Mouse (Mus musculus) inflammation-experienced regulatory T-cells, adult 6 months (primary cell): ENCODE results near the gene Pla2g5. TPM values are rescaled to one million over a fixed set of nuclear protein-coding genes. Genes with fewer than 3 reads are reported as not detected.

Experiments used
- ATAC-seq: one replicate; pipeline ENCODE4 v1.8.0; 2017
- polyA plus RNA-seq, 3 experiments: library from polyadenylated mRNA; unstranded; fragments of 100-300 nt; shearing (Covaris generic); gene quantifications; one replicate each; pipeline ENCODE4 v1.2.1; 2017

Gene Pla2g5
- polyA plus RNA-seq, 3 experiments from 2014 or later: not detected

DNA sequence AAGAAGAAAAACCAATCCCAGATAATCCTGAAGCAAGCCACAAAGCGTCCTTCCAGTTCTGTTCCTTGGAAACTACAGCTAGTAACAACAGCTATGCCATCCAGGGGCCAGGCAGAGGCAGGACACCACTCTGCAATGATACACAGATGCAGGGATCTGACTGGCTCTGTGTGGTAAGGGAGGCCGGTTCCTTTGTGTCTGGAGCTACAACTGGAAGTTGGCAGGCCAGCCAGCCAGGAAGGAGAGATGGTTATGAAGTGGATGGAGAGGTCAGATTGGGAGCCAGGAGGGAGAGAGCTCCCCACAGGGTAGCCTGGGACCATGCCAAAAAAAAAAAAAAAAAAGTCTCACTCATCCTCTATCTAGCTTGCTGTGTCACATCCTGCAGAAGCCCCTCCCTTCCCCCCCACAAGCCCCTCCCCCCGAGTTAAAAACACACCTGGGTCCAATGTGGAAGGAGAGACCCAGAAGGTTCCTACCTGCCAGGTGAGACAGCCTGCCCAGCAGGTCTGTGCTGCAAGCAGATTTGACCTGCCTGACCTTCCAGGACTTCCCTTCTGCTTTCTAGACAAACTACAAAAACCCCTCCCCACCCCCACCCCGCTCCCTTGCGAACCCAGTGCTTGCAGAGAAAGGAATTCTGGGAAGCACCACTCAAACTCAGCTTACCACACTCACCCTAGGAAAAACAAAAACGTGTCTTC lies 66.6 kb downstream of the Pla2g5 start:
- no peak for ATAC-seq

DNA sequence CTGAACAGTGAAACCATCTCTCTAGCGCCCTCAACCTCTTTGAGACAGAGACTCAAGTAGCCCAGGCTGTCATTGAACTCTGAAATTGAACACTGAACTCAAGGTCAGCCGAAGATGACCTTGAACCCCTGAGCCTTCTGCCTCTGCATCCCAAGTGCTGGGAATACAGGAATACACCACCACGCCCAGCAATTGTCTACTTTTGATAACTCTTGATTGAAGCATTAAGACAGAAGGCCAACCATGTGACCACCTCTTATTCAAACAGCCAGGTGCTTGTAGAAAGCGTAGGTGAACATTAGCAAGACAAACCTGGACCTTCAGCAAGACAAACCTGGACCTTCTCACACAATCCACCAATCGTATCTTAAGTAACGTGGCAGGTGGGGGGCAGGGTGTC lies 68.9 kb downstream of the Pla2g5 start:
- no peak for ATAC-seq

DNA sequence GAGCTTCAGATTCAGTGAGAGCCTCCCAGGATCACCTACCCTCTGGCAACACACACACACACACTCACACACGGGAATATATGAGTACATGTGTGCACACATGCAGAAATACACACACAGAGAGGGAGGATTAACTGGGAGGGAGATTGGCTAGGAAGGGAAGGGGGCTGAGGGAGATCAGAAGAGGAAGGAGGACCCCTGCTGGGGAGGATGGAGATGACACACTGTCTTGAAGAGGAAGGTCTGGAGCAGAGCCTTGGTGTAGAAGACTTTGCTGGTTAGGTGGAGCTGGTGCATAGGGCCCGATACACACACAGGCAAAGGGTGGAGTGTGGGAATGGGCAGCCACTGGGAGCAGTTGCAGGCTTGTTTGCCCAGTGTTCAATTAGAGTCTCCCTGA lies 70.0 kb downstream of the Pla2g5 start:
- no peak for ATAC-seq

DNA sequence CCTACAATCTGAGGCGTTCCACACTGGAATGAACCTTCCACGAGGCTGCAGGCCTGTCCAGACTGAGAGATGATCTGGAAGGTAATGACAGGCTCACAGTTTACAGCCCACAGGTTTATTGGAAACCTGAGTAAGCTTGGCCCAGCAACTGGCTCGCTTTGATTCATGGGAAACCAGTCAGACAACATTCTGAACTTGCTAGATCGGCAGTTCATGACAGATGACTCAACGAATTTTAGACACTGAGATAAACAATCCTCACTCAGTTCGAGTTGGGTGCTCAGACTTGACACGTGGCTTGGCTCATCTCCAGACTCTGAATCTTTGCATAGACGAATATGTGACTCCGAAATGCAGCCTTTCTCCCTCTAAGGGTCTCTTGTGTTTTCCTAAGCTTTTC lies 70.7 kb downstream of the Pla2g5 start:
- ATAC-seq: no peak

DNA sequence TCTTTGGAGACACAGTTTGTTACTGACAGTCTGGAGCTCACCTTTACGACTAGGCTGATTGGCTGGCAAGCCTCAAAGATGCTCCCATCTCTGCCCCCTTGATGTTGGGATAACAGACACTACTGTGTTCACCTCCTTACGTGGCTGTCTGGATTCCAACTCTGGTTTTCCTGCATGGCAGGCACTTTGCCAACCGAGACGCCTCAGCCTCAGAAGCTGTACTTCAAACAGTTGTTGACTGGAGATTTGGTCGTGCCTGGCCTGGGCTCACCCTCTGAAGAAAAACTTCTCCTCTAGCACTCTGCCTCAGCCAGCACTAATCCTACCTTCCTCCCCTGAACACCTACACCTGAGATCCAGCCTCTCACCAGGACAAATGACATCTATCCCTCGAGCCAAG lies 71.8 kb downstream of the Pla2g5 start:
- ATAC-seq: no peak

DNA sequence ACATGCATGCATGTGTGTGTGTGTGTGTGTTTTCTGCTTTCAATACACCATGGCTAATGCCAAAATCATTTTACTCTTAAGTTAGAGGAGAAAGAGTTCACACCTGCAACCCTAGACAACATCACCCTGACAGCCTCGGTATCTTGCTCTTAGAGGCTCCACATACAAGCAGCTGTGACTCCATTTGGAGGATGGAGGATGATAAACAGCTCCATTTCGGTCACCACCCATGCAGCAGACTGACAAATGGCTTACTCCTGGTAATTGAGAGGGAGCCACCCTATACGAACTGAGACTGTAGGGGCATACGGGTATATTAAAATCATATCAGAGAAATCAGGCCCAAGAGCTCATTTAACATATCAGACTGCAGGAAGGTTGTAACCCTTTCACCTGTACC lies 74.9 kb downstream of the Pla2g5 start:
- no peak for ATAC-seq

DNA sequence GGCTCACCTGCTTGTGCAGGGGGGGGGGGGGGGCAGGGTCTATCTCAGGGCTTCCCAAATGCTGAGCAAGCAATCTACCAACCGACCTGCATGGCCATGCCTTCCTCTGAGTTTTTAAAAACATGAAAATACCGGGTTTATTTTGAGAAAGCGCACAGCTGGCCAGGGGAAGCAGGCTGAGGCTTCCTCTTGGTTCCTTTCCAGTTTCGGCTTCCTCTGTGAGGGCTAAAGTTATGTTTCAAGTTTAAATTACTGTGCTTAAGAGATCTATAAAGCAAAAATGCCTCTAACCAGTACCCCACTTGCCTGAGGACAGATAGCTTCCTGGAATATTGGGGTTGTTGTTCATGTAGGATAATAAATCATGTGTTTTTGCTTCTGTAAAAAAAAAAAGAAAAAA lies 77.1 kb downstream of the Pla2g5 start:
- ATAC-seq: no peak

DNA sequence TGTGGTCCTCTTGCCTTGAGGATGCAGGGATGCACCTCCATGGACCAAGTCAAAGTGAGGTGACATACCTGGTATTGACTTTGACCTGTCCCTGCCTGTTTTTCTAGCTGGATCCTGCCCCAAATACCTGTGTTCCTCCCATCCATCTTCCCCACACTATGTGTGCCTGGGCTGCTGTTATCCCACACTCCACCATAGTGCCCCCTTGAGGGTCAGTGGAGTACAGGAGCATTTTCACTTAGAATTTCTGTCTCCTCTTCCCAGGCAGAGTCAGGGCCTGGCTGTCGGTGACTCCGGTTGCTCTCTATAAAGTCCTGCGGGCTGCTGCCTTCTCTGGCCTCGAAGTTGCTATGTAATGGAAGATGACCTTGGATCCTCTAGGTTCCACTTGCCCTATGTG lies 77.6 kb downstream of the Pla2g5 start:
- no peak for ATAC-seq

DNA sequence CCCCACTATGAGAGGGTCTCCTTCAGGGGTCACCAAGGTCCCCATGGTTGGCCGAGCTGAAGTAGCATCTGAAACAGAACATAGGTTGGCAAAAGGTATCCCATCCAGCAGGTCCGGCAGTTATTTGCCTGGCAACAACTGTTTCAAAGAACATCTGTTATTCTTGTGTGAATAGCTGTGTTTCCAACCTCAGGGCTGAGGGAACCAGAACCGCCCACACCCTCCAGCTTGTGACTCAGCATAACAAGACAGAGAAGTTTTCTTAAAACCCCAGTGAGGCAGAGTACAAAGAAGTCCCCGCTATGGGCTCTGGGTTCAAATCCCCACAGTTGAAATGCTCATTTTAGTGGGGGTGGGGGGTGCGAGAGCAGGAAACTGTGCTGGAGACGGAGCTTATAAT lies 81.2 kb downstream of the Pla2g5 start:
- ATAC-seq: no peak

DNA sequence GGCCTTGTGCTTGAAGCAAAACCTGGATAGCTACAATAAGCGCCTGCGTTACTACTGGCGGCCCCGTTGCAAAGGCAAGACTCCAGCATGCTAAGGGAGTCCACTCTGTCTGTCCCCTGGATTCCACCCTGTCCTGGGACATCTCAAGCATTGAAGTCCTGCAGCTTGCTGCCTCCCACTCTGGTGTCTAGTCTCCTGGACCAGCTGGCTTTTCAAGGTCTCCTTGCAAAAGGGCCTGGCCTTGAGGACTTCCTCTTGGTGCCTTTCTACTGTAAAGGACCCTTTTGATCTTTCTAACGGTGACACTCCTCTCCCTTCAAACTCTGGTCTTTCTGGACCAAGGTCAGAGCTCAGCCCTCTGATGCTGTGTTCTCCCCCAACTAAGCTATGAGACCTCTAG lies 83.0 kb downstream of the Pla2g5 start:
- no peak for ATAC-seq

DNA sequence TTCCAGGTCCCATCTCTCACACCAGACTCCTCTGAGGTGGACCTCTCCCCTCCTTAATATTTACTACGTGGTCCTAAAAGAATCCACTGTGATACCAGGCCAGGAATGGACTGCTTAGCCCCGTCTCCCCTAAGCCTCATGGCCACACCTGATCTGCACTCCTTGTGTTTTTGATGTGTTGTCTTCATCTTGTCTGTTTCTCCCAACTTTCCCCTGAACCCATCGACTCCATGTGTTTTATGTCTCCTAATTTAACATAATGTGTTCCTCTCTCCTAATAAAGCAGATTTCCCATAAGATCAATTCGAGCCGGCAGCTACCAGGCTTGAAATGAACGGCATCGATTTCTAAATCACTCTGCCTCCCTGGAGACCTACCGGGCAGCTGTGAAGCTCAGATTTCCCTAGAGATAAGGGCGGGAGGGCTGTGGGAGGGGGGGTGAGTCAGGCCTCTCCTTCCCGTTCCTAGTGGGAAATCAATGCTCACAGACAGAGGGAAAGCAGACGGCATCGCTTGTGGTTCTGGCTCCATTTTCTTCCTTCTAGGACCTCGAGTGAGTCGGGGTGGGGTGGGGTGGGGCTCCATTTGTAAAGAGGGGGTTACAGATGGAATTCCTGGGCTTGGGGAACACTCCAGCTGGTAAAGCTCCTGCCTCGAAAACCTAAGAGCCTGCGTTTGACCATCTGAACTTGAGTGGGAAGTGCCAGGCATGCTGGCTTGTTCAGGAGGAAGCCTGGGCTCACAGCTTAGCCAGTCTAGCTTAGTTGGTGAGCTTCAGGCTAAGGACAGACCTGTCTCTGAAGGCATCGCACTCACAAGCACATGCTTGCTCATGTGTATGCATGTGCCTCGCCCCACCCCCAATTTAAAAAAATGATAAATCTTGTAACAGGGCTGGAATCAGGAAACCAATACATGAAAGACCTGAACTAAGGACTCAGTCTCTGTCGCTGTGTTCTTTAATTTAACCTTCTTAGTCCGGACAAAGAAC lies 85.6 kb downstream of the Pla2g5 start:
- no peak for ATAC-seq

DNA sequence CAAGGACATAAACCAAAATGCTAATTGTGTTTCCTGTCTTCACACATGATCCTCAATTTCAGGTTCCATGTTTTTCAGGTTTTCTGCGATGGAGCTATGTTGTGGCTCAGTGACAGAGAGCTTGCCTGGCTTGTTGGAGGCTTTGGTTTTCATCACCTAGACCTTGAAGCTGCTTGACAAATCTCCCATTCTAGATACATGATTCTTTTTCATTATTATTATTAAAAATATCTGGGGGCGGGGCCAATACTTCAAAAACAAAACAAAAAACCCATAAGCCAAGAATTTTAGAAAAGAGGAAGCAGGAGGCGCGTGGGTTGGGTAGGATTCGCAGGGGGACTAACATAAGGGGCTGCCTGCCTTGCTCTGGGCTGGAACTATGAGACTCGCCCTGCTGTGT lies 87.8 kb downstream of the Pla2g5 start, which contains the start of gene Pla2g2d:
Gene Pla2g2d (plus strand): TSS at position 301 of the 400 bp plus-strand sequence.
- ATAC-seq: no peak

DNA sequence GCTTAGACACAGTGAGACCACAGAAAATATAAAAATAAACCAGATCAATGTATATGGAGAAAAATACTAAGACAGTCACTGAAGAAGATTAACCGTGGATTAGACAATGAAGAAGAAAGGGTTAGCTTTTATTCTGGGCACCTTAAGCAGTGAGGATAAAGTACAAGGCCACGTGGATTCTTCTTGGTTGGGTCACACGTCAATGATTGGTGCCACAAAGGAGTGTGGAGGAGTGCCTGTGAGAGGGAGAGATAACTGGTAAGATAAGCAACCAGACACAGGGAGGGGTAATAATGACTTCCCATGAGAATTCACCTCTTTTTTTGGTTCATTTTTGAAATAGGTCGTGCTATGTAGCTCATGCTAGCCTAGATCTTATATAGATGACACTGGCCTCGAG lies 90.9 kb downstream of the Pla2g5 start:
- no peak for ATAC-seq

DNA sequence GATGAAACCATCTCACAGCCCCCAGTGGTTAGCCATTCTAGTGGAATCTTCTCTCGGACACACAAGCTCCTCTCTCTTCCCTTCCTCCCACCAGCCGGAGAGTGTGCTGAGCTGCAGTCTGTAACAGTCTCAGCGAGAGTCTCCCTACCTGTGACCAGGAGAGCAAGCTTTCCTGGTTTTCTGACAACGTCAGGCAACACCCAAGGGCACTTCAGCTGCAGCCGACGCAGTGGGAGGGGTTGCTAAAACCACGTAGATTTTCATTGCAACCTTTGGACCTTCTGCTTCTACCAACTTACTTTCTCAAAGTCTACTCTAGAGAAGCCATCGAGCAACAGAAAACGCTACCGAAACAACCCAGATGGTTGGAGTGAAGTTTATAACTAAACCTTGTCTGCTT lies 91.3 kb downstream of the Pla2g5 start:
- ATAC-seq: no peak

DNA sequence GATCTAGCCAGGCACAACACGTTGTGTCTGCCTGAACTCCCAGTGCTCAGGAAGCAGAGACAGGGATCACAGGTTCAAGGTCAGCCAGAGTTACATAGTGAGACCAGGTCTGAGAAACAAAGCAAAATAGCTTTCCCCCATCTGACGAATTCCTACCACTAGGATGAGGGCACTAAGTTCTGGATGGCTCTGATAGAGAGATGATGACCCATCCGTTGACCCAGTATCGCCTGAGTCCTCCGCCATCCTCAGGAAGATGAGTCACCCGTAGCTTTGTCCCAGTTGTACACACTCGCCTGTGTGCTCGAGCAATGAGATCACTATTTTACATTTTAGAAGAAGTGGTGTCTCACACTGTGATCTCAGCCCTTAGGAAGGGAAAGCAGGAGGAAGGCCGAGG lies 101.0 kb downstream of the Pla2g5 start:
- ATAC-seq: no peak

DNA sequence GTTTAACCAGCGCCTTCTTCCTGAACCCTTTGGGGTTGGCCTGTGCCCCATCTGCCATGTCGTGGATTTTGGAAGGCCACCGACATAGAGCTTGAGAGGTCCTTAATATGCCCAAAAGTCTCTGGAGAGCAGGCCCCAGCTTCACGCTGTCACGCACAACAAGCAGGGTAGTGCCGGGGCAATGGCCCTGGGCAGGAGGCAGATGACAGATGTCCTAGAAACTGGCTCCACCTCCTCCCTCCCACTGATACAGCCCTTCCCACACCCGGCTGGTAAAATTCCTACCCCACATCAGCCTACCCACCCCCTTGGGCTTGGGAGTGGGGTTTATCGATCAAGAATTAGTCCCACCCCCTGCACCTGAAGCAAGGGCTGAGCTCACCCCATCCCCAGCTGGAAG lies 105.9 kb downstream of the Pla2g5 start, which contains the start of gene Pla2g2f:
Gene Pla2g2f (minus strand): TSS at position 211 of the 400 bp plus-strand sequence.
- ATAC-seq: no peak

DNA sequence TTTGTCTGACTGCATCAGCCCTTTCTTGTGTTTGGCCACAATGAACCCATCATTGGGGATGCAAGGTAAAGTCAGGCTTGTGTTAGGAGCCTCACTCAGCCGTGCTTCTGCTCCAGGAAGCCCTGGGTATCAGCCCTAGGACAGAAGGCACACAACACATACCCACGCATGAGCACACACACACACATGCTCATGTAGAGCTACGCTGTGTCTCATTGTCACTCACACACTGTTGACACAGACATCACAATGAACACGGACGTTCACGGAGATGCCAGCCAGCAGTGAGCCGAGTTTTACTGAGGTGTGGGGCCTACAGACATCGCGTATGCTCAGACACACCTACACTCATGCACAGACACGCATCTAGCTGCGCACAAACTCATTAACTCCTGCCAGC lies 107.3 kb downstream of the Pla2g5 start:
- ATAC-seq: no peak

DNA sequence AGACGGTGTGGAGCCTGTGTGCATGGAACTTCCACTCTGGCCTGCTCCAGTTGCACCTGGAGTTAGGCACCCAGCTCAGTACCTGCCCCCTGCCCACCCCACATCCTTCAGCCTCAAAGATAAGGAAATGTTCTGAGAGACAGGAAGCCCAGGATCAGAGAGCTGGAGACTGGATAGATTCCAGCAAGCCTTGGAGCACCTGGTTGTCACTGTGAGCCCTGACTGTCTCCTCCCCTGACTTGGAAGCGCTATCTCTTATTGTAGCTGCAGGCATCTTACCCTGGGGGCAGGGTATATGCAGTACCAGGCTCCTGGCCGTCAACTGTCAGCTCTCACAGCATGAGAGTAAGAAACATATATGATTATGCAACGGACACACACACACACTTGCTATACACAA lies 107.8 kb downstream of the Pla2g5 start:
- ATAC-seq: no peak

DNA sequence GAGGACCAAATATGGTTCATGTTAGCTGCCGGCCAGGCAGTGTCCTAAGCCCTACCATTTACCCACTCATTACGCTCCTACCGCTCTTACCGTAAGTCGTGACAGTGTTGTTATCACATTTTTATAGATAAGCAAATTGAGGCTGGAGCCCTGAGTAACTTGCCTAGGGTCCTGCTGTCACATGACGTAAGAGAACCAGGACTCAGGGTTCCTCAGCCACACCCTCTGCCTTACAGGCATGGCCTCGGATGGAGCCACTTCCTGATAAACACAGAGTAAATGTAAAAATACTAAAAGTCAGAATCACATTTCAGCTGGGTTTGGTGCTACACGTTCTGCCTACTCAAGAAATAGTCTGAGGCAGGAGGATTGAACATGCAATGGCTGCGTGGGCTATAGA lies 108.8 kb downstream of the Pla2g5 start:
- no peak for ATAC-seq

DNA sequence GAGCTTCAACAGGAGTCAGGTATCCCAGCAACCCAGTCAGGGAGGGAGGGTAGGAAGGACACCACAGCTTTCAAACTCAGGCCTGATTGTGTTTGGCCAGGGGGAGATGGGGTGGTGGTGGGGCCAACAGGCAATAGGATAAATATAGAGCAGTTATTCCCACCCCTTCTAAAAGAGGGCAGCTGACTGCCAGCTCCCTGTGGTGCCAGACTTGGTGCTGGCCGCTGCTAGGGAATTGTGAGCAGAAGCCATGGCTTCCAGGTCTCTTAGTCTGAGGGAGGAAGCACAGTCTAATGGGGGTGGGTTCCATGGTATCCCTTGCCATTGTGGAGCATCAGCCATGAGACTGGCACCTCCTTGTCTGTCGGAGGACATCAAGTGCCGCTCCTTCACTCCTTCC lies 109.7 kb downstream of the Pla2g5 start:
- no peak for ATAC-seq

DNA sequence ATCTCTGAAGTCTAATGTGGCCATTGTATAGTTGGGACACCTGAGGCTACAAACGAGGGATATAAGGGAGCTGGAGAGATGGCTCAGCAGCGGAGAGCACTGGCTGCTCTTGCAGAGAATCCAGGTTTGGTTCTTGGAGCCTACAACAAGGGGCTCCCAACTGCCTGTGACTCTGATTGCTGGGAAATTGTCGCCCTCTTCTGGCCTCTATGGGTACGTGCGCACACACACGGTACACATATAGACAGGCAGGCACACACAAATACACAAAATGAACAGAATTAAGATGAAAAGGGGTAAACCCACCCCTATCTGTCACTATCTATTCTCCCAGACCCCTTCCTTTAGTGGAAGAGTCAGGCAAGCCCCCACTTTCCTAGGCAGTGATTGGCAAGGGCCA lies 110.7 kb downstream of the Pla2g5 start:
- ATAC-seq: no peak
